Mouse (Mus musculus) naive thymus-derived CD4-positive, alpha-beta T cell, adult 5 months (primary cell): ENCODE measurements around the gene Map4k1. TPM values are rescaled to one million over a fixed set of nuclear protein-coding genes. Genes with fewer than 3 reads are reported as not detected.

ENCODE experiments used
- polyA plus RNA-seq: library from polyadenylated mRNA; unstranded; fragments of 100-300 nt; shearing (Covaris generic); gene quantifications from one replicate; pipeline ENCODE4 v1.2.1, GENCODE M21; 2017

The Map4k1 gene
- 107 TPM for polyA plus RNA-seq

GRCm38 (mm10) chr7:28981651-28982273, at the start of gene Map4k1, which contains the start of gene Eif3k:
TSS of gene Map4k1 (plus strand) at chr7:28982050.
TSS of gene Eif3k (minus strand) at chr7:28981864.

GRCm38 (mm10) chr7:28961927-28962670, 19.8 kb upstream of the Map4k1 start, which contains the start of gene Actn4:
TSS of gene Actn4 (minus strand) at chr7:28962340.

Other genes with a start within 250 kb of the Map4k1 start
- gene Mrps12, start 240.2 kb upstream of the Map4k1 start, polyA plus RNA-seq, result 48.4 TPM
- gene Sars2, start 240.1 kb upstream of the Map4k1 start, polyA plus RNA-seq, result 21.3 TPM
- not detected for gene Ccer2, start 225.9 kb upstream of the Map4k1 start, polyA plus RNA-seq
- gene Sirt2, start 215.3 kb upstream of the Map4k1 start, polyA plus RNA-seq, result 70.1 TPM
- 139 TPM for gene Nfkbib, start 214.5 kb upstream of the Map4k1 start, polyA plus RNA-seq
- gene Rinl, start 193.1 kb upstream of the Map4k1 start, polyA plus RNA-seq, result 155 TPM
- gene Hnrnpl, start 173.5 kb upstream of the Map4k1 start, polyA plus RNA-seq, result 428 TPM
- gene Ech1, start 156.8 kb upstream of the Map4k1 start, polyA plus RNA-seq, result 114 TPM
- 29.6 TPM for gene Lgals4, start 148.2 kb upstream of the Map4k1 start, polyA plus RNA-seq
- 1.9 TPM for gene Lgals7, start 118.2 kb upstream of the Map4k1 start, polyA plus RNA-seq
- gene Capn12, start 100.6 kb upstream of the Map4k1 start, polyA plus RNA-seq, result 0.25 TPM
- gene Actn4, start 19.7 kb upstream of the Map4k1 start, polyA plus RNA-seq, result 297 TPM
- gene Eif3k, start 186 bp upstream of the Map4k1 start, polyA plus RNA-seq, result 355 TPM
- gene Ryr1, start 143.1 kb downstream of the Map4k1 start, polyA plus RNA-seq, result 0.02 TPM
- 0.92 TPM for gene Rasgrp4, start 152.8 kb downstream of the Map4k1 start, polyA plus RNA-seq
- 72.0 TPM for gene Fam98c, start 174.2 kb downstream of the Map4k1 start, polyA plus RNA-seq
- 0.14 TPM for gene Ggn, start 188.2 kb downstream of the Map4k1 start, polyA plus RNA-seq
- not detected for gene Spred3, start 188.4 kb downstream of the Map4k1 start, polyA plus RNA-seq
- gene Psmd8, start 198.7 kb downstream of the Map4k1 start, polyA plus RNA-seq, result 210 TPM
- 1.3 TPM for gene Catsperg1, start 232.0 kb downstream of the Map4k1 start, polyA plus RNA-seq